12 mouse cellular contexts compared by ENCODE assay signal in the genomic region with DNA sequence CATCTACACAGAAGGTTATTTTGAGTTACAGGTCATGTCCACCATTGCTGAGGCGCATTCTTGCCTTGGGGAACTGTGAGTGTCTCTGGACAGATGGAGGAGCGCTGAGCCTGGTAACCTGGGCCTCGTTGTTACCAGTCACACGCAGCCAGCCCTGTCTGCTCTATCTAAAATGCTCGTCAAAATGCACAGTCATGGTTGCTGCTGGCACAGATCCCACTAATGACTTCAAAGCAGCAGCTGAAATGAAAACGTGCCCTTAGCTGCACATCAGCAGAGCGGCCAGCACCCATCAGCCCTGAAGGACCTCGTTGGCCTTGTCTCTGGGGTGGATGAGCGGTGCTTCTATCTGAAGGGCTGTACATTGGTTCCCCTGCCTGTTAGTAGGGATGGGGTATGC.
A peak's percentile ranks its signal among the peaks of the same experiment; 100 is the strongest.
DNase-seq lines count a peak whose midpoint lies in the region; ATAC-seq and TF ChIP-seq lines count a peak whose summit lies in the region.
"Had no signal": no experiment of that assay in that cellular context is flagged by ENCODE, and none has a peak within 500 bp of the region (broad histone marks: within the 10 kb centered on the region; RNA-seq: fewer than 3 reads in every experiment).

No protein-coding gene starts in this region.

- no peaks in the 10 kb centered on the region for H3K79me2 ChIP-seq in MEL (ENCODE audit: control insufficient read depth, insufficient read depth, low read length, poor library complexity)

- peak overlapping the region; percentile 14; the same call in 1 of the 2 replicates for H3K27ac ChIP-seq in layer of hippocampus, adult 2 months
- no peak overlapping the region for H3K27ac ChIP-seq in MEL (ENCODE audit: control insufficient read depth, low read depth, low read length)
- H3K27ac ChIP-seq: forebrain, embryonic 12.5 days; heart, embryonic 10.5 days; liver, embryonic 15.5 days had no signal

- peak; percentile 85 for ATAC-seq in erythroblast, adult 5-6 weeks (replicated peaks; ENCODE audit: low FRiP score, poor library complexity, severe bottlenecking)
- no peak for ATAC-seq in activated CD4-positive, CD25-positive, alpha-beta regulatory T cell, adult 4 months

- H3K4me1 ChIP-seq in MEL (ENCODE audit: control insufficient read depth in 1 of 2, insufficient read depth in 2 of 2, low read length in 2 of 2) = peaks cover 0 to 9% of the 10 kb centered on the region in 2 experiments; a peak in 3 of 4 replicates
- H3K4me1 ChIP-seq: forebrain, embryonic 12.5 days; liver, embryonic 15.5 days had no signal

- no peak for TF ChIP-seq POLR2A in MEL (IDR thresholded peaks at IDR 0.05; ENCODE audit: control insufficient read depth in 1 of 2, insufficient read depth in 1 of 2, low read depth in 1 of 2, low read length in 2 of 2, poor library complexity in 1 of 2)

- no peak for TF ChIP-seq CTCF in layer of hippocampus, adult 2 months (conservative IDR thresholded peaks at IDR 0.05)
- TF ChIP-seq CTCF in MEL (IDR thresholded peaks at IDR 0.05 in 2 of 3, conservative IDR thresholded peaks at IDR 0.05 in 1 of 3; ENCODE audit: control insufficient read depth in 1 of 3, insufficient read depth in 1 of 3, low read depth in 2 of 3, low read length in 3 of 3, poor library complexity in 1 of 3, severe bottlenecking in 1 of 3) = no peak

- no peak for DNase-seq in layer of hippocampus, adult 2 months (ENCODE audit: low spot score in 2 of 2)
- no peak for DNase-seq in layer of hippocampus, adult 9-10 months (ENCODE audit: low spot score)
- DNase-seq in MEL (ENCODE audit: low read depth, low spot score) (peak; percentile 68), MN1 (ENCODE audit: low spot score) (peak; percentile 60)
- DNase-seq in kidney, adult 8-10 months = no peak
- DNase-seq: kidney, adult 11 months; lung, postnatal 4 days had no signal

- TF ChIP-seq RAD21 in MEL (IDR thresholded peaks at IDR 0.05; ENCODE audit: low read depth, low read length) = no peak

- TF ChIP-seq EP300 in MEL (IDR thresholded peaks at IDR 0.05; ENCODE audit: low read depth in 1 of 2, low read length in 2 of 2) = no peak

- no peaks in the 10 kb centered on the region for H3K9me3 ChIP-seq in MEL (replicated peaks; ENCODE audit: insufficient read depth, low read length)
- H3K9me3 ChIP-seq: forebrain, embryonic 12.5 days; heart, embryonic 10.5 days; liver, embryonic 15.5 days had no signal

- H3K9ac ChIP-seq in MEL (ENCODE audit: control insufficient read depth, low read depth, low read length, poor library complexity, severe bottlenecking) = no peak overlapping the region
- H3K9ac ChIP-seq: forebrain, embryonic 12.5 days; liver, embryonic 15.5 days had no signal

- H3K27me3 ChIP-seq in MEL (ENCODE audit: control insufficient read depth in 1 of 2, insufficient read depth in 2 of 2, low read length in 2 of 2) = no peaks in the 10 kb centered on the region
- H3K27me3 ChIP-seq: forebrain, embryonic 12.5 days; liver, embryonic 15.5 days had no signal

- no peaks in the 10 kb centered on the region for H3K36me3 ChIP-seq in MEL (ENCODE audit: control insufficient read depth in 1 of 2, insufficient read depth in 2 of 2, low read length in 2 of 2)
- H3K36me3 ChIP-seq: forebrain, embryonic 12.5 days; heart, embryonic 10.5 days; liver, embryonic 15.5 days had no signal

- H3K4me3 ChIP-seq in layer of hippocampus, adult 2 months = no peak overlapping the region
- no peak overlapping the region for H3K4me3 ChIP-seq in MEL (ENCODE audit: control insufficient read depth in 1 of 2, insufficient read depth in 1 of 2, low read depth in 2 of 2, low read length in 2 of 2)
- H3K4me3 ChIP-seq: forebrain, embryonic 12.5 days; heart, embryonic 10.5 days; liver, embryonic 15.5 days had no signal

TF ChIP-seq in MEL, 35 proteins besides CTCF, POLR2A, EP300 and RAD21:
- TF ChIP-seq ZNF384 (IDR thresholded peaks at IDR 0.05; ENCODE audit: low read depth, low read length) = no peak
- TF ChIP-seq BHLHE40 (IDR thresholded peaks at IDR 0.05; ENCODE audit: borderline replicate concordance, low read depth, low read length) = peak; percentile 63; the same call in 1 of the 2 replicates
- peak; percentile 79 for TF ChIP-seq ETS1 (IDR thresholded peaks at IDR 0.05; ENCODE audit: low read depth, low read length)
- no peak for TF ChIP-seq SIN3A (IDR thresholded peaks at IDR 0.05; ENCODE audit: low read length)

Comparison
In these comparisons a context has a peak if more than half of its experiments do, and no peak if none do; other contexts are left out.
1. DNase-seq: peak in MEL (single experiment) and MN1 (single experiment); none in layer of hippocampus, adult 2 months (0 of 2), layer of hippocampus, adult 9-10 months (single experiment) and kidney, adult 8-10 months (0 of 2).